Mouse (Mus musculus) ES-E14 (cell line): Measurements from ENCODE around the gene Ppp2r1b.
"Not testable (repeated sequence)": the region's sequence is repeated elsewhere in the genome, so short reads cannot be mapped to it uniquely, and the experiment has no call there.

Source experiments
- MAFK ChIP-seq: IDR thresholded peaks from 2 replicates; pipeline ENCODE4 v1.6.1; 2014; ENCODE audit warnings: mild to moderate bottlenecking, low read depth, low read length, inconsistent platforms; ENCODE audit not compliant: insufficient read depth
- ZNF384 ChIP-seq: IDR thresholded peaks from 2 replicates; pipeline ENCODE4 v1.6.1; 2012; ENCODE audit warnings: low read depth, low read length, inconsistent platforms

DNA sequence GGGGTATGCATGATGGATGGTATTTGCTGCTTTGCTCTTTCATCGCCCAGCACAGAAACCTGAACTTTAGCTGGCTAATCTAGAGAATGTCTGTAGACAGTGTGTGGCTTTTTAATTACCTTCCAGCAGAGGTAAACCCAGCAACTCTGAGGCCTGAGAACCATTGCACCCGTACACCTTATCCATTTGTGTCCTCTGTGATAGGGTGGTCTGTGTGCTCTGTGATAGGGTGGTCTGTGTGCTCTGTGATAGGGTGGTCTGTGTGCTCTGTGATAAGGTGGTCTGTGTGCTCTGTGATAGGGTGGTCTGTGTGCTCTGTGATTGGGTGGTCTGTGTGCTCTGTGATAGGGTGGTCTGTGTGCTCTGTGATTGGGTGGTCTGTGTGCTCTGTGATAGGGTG is 12.5 kb upstream of the Ppp2r1b start:
- not testable (repeated sequence) for TF ChIP-seq ZNF384, MAFK
